Mouse (Mus musculus) spleen, postnatal 36 days (tissue): ENCODE results near the gene Cul3.
"Not testable (repeated sequence)": the region's sequence is repeated elsewhere in the genome, so short reads cannot be mapped to it uniquely, and the experiment has no call there.

Experiments used
- DNase-seq, 2 experiments: peaks; one replicate each; pipeline ENCODE4 v3.0.0; 2022; ENCODE audit warnings: low spot score in 2 of 2, mixed read lengths in 1 of 2

Gene Cul3

GRCm38 (mm10) chr1:80340436-80341376 is at the start of gene Cul3:
Gene Cul3, minus strand, starts transcription at chr1:80340480.
- peak; percentile 96 to 97 for DNase-seq

GRCm38 (mm10) chr1:80389518-80389917 is 49.2 kb upstream of the Cul3 start:
- DNase-seq: peak; percentile 31 to 40

- DNase-seq: peak in 1 of 2 experiments; percentile 18
These were observed 43.6 kb upstream of the Cul3 start for GRCm38 (mm10) chr1:80383613-80384589.

GRCm38 (mm10) chr1:80382928-80383327 is 42.6 kb upstream of the Cul3 start:
- DNase-seq: no peak

GRCm38 (mm10) chr1:80381302-80381701 is 41.0 kb upstream of the Cul3 start:
- peak in 1 of 2 experiments; percentile 28 for DNase-seq

GRCm38 (mm10) chr1:80372010-80372409 is 31.7 kb upstream of the Cul3 start:
- DNase-seq: no peak

- peak; percentile 38 to 42 for DNase-seq
These were observed 31.1 kb upstream of the Cul3 start for GRCm38 (mm10) chr1:80371189-80371889.

- DNase-seq: no peak
These were observed 23.2 kb upstream of the Cul3 start for GRCm38 (mm10) chr1:80363486-80363885.

GRCm38 (mm10) chr1:80362946-80363345 is 22.7 kb upstream of the Cul3 start:
- DNase-seq: no peak

GRCm38 (mm10) chr1:80362400-80362799 is 22.1 kb upstream of the Cul3 start:
- no peak for DNase-seq

GRCm38 (mm10) chr1:80361771-80362170 is 21.5 kb upstream of the Cul3 start:
- DNase-seq: not testable (repeated sequence)

- DNase-seq: no peak
These were observed 19.8 kb upstream of the Cul3 start for GRCm38 (mm10) chr1:80360038-80360608.

- DNase-seq: peak; percentile 69 to 70
These were observed 232 bp downstream of the Cul3 start for GRCm38 (mm10) chr1:80340061-80340435.

GRCm38 (mm10) chr1:80339425-80340021 is 757 bp downstream of the Cul3 start:
- DNase-seq: peak in 1 of 2 experiments; percentile 28

GRCm38 (mm10) chr1:80338398-80338797 is 1.9 kb downstream of the Cul3 start:
- DNase-seq: no peak

GRCm38 (mm10) chr1:80335726-80336368 is 4.4 kb downstream of the Cul3 start:
- no peak for DNase-seq

GRCm38 (mm10) chr1:80335118-80335517 is 5.2 kb downstream of the Cul3 start:
- DNase-seq: no peak

GRCm38 (mm10) chr1:80330970-80331369 is 9.3 kb downstream of the Cul3 start:
- no peak for DNase-seq

GRCm38 (mm10) chr1:80325761-80326160 is 14.5 kb downstream of the Cul3 start:
- no peak for DNase-seq

- no peak for DNase-seq
These were observed 15.9 kb downstream of the Cul3 start for GRCm38 (mm10) chr1:80324370-80324769.
